Mouse (Mus musculus) MEL (cell line): ENCODE data around the gene Elp5. TPM values are rescaled to one million over a fixed set of nuclear protein-coding genes. Genes with fewer than 3 reads are reported as not detected.

Experiments
- DNase-seq: peaks from one replicate; pipeline ENCODE4 v3.0.0; 2011; ENCODE audit warnings: low read depth, low spot score
- H3K27ac ChIP-seq: 2 replicates; pipeline ENCODE4 v1.5.1; 2012; ENCODE audit warnings: low read depth, mild to moderate bottlenecking, control low read depth, low read length, moderate library complexity; ENCODE audit not compliant: control insufficient read depth
- H3K27me3 ChIP-seq, 2 experiments: fragments of 150-350 bp in 1 of 2; sonication (generic) in 1 of 2; 2 replicates each; pipeline ENCODE4 v1.6.1; 2012; ENCODE audit warnings: low read length in 2 of 2, mild to moderate bottlenecking in 2 of 2, improper control_type of control experiment in 1 of 2, moderate library complexity in 1 of 2; ENCODE audit not compliant: insufficient read depth in 2 of 2, control insufficient read depth in 1 of 2
- H3K36me3 ChIP-seq, 2 experiments: 2 replicates each; pipeline ENCODE4 v1.6.1; 2012 to 2014; ENCODE audit warnings: low read length in 2 of 2, improper control_type of control experiment in 1 of 2, inconsistent platforms in 1 of 2, mild to moderate bottlenecking in 1 of 2; ENCODE audit not compliant: insufficient read depth in 2 of 2, control insufficient read depth in 1 of 2
- H3K4me1 ChIP-seq, 2 experiments: fragments of 150-350 bp in 1 of 2; sonication (generic) in 1 of 2; 2 replicates each; pipeline ENCODE4 v1.6.1; 2012; ENCODE audit warnings: low read length in 2 of 2, improper control_type of control experiment in 1 of 2, mild to moderate bottlenecking in 1 of 2; ENCODE audit not compliant: insufficient read depth in 2 of 2, control insufficient read depth in 1 of 2
- H3K4me3 ChIP-seq, 2 experiments: fragments of 150-350 bp in 1 of 2; sonication (generic) in 1 of 2; 2 replicates each; pipeline ENCODE4 v1.5.1; 2012; ENCODE audit warnings: low read depth in 2 of 2, low read length in 2 of 2, mild to moderate bottlenecking in 2 of 2, moderate library complexity in 2 of 2, control low read depth in 1 of 2, improper control_type of control experiment in 1 of 2; ENCODE audit not compliant: control insufficient read depth in 1 of 2, insufficient read depth in 1 of 2
- H3K79me2 ChIP-seq: 2 replicates; pipeline ENCODE4 v1.6.1; 2012; ENCODE audit warnings: mild to moderate bottlenecking, low read length, moderate library complexity; ENCODE audit not compliant: control insufficient read depth, poor library complexity, insufficient read depth
- H3K9ac ChIP-seq: 2 replicates; pipeline ENCODE4 v1.6.1; 2012; ENCODE audit warnings: low read depth, mild to moderate bottlenecking, control low read depth, low read length, moderate library complexity; ENCODE audit not compliant: control insufficient read depth, poor library complexity, severe bottlenecking
- H3K9me3 ChIP-seq: fragments of 150-350 bp; sonication (generic); replicated peaks from 2 replicates; pipeline ENCODE4 v1.6.1; 2012; ENCODE audit warnings: mild to moderate bottlenecking, low read length, improper control_type of control experiment, moderate library complexity; ENCODE audit not compliant: insufficient read depth
- BHLHE40 ChIP-seq: IDR thresholded peaks from 2 replicates; pipeline ENCODE4 v1.6.1; 2012; ENCODE audit warnings: low read depth, mild to moderate bottlenecking, inconsistent platforms, low read length, improper control_type of control experiment, borderline replicate concordance
- CHD1 ChIP-seq: IDR thresholded peaks from 2 replicates; pipeline ENCODE4 v1.6.1; 2012; ENCODE audit warnings: low read depth, mild to moderate bottlenecking, inconsistent platforms, low read length, improper control_type of control experiment
- CHD2 ChIP-seq: IDR thresholded peaks from 2 replicates; pipeline ENCODE4 v1.6.1; 2011; ENCODE audit warnings: low read length, improper control_type of control experiment
- CTCF ChIP-seq, 3 experiments: IDR thresholded peaks in 2 of 3; conservative IDR thresholded peaks in 1 of 3; 2 replicates each; pipeline ENCODE4 v1.5.1; 2011 to 2012; ENCODE audit warnings: low read length in 3 of 3, low read depth in 2 of 3, mild to moderate bottlenecking in 2 of 3, improper control_type of control experiment in 1 of 3, inconsistent platforms in 1 of 3, mixed read lengths in 1 of 3, moderate library complexity in 1 of 3; ENCODE audit not compliant: control insufficient read depth in 1 of 3, insufficient read depth in 1 of 3, poor library complexity in 1 of 3, severe bottlenecking in 1 of 3
- ELF1 ChIP-seq: IDR thresholded peaks from 2 replicates; pipeline ENCODE4 v1.6.1; 2014; ENCODE audit warnings: low read depth, mild to moderate bottlenecking, inconsistent platforms, low read length, improper control_type of control experiment, moderate library complexity
- EP300 ChIP-seq, 2 experiments: IDR thresholded peaks; 2 replicates each; pipeline ENCODE4 v1.6.1; 2011; ENCODE audit warnings: improper control_type of control experiment in 2 of 2, low read length in 2 of 2, low read depth in 1 of 2, mild to moderate bottlenecking in 1 of 2
- ETS1 ChIP-seq: IDR thresholded peaks from 2 replicates; pipeline ENCODE4 v1.6.1; 2012; ENCODE audit warnings: low read depth, mild to moderate bottlenecking, inconsistent platforms, low read length, improper control_type of control experiment, moderate library complexity
- GABPA ChIP-seq: IDR thresholded peaks from 2 replicates; pipeline ENCODE4 v1.6.1; 2012; ENCODE audit warnings: low read depth, mild to moderate bottlenecking, inconsistent platforms, low read length, improper control_type of control experiment, moderate library complexity
- GATA1 ChIP-seq: IDR thresholded peaks from 2 replicates; pipeline ENCODE4 v1.6.1; 2011; ENCODE audit warnings: low read depth, low read length, improper control_type of control experiment
- HCFC1 ChIP-seq: IDR thresholded peaks from 2 replicates; pipeline ENCODE4 v1.6.1; 2012; ENCODE audit warnings: low read depth, mild to moderate bottlenecking, inconsistent platforms, low read length, improper control_type of control experiment, moderate library complexity
- JUND ChIP-seq: IDR thresholded peaks from 2 replicates; pipeline ENCODE4 v1.6.1; 2011; ENCODE audit warnings: low read depth, mild to moderate bottlenecking, improper control_type of control experiment, low read length
- KAT2A ChIP-seq: conservative IDR thresholded peaks from 2 replicates; pipeline ENCODE4 v1.6.1; 2012; ENCODE audit warnings: low read depth, low read length, improper control_type of control experiment, inconsistent platforms
- MAX ChIP-seq: IDR thresholded peaks from 2 replicates; pipeline ENCODE4 v1.6.1; 2011; ENCODE audit warnings: low read length, improper control_type of control experiment
- MAZ ChIP-seq: IDR thresholded peaks from 2 replicates; pipeline ENCODE4 v1.6.1; 2012; ENCODE audit warnings: low read depth, mild to moderate bottlenecking, inconsistent platforms, low read length, improper control_type of control experiment
- MXI1 ChIP-seq: IDR thresholded peaks from 2 replicates; pipeline ENCODE4 v1.6.1; 2011; ENCODE audit warnings: mild to moderate bottlenecking, low read depth, low read length, improper control_type of control experiment
- MYB ChIP-seq: IDR thresholded peaks from 2 replicates; pipeline ENCODE4 v1.6.1; 2011; ENCODE audit warnings: mild to moderate bottlenecking, low read depth, low read length, improper control_type of control experiment
- MYC ChIP-seq: IDR thresholded peaks from 2 replicates; pipeline ENCODE4 v1.6.1; 2011; ENCODE audit warnings: low read depth, mild to moderate bottlenecking, low read length, improper control_type of control experiment, moderate library complexity
- NELFE ChIP-seq: IDR thresholded peaks from 2 replicates; pipeline ENCODE4 v1.6.1; 2011; ENCODE audit warnings: low read depth, low read length, improper control_type of control experiment
- NRF1 ChIP-seq: IDR thresholded peaks from 2 replicates; pipeline ENCODE4 v1.6.1; 2014; ENCODE audit warnings: low read depth, mild to moderate bottlenecking, inconsistent platforms, low read length, improper control_type of control experiment, moderate library complexity; ENCODE audit not compliant: poor library complexity, insufficient read depth, severe bottlenecking
- POLR2A ChIP-seq, 2 experiments: IDR thresholded peaks; 2 replicates each; pipeline ENCODE4 v1.6.1; 2011 to 2012; ENCODE audit warnings: low read length in 2 of 2, mild to moderate bottlenecking in 2 of 2, control low read depth in 1 of 2, improper control_type of control experiment in 1 of 2, low read depth in 1 of 2, moderate library complexity in 1 of 2; ENCODE audit not compliant: control insufficient read depth in 1 of 2, insufficient read depth in 1 of 2, poor library complexity in 1 of 2
- POLR2AphosphoS2 ChIP-seq: IDR thresholded peaks from 2 replicates; pipeline ENCODE4 v1.6.1; 2011; ENCODE audit warnings: low read length, improper control_type of control experiment
- POLR2AphosphoS5 ChIP-seq: IDR thresholded peaks from 2 replicates; pipeline ENCODE4 v1.6.1; 2012; ENCODE audit warnings: low read depth, borderline replicate concordance, mild to moderate bottlenecking, inconsistent platforms, low read length, moderate library complexity, mixed read lengths
- RAD21 ChIP-seq: IDR thresholded peaks from 2 replicates; pipeline ENCODE4 v1.6.1; 2011; ENCODE audit warnings: mild to moderate bottlenecking, low read depth, low read length, improper control_type of control experiment
- SIN3A ChIP-seq: IDR thresholded peaks from 2 replicates; pipeline ENCODE4 v1.6.1; 2012; ENCODE audit warnings: low read length, improper control_type of control experiment, inconsistent platforms
- SMC3 ChIP-seq: IDR thresholded peaks from 2 replicates; pipeline ENCODE4 v1.6.1; 2011; ENCODE audit warnings: low read depth, low read length, improper control_type of control experiment
- TAL1 ChIP-seq: IDR thresholded peaks from 2 replicates; pipeline ENCODE4 v1.6.1; 2012; ENCODE audit warnings: mild to moderate bottlenecking, inconsistent platforms, low read length, moderate library complexity, mixed read lengths
- TBP ChIP-seq: IDR thresholded peaks from 2 replicates; pipeline ENCODE4 v1.8.0; 2011; ENCODE audit warnings: low read depth, low read length, improper control_type of control experiment
- TCF12 ChIP-seq: IDR thresholded peaks from 2 replicates; pipeline ENCODE4 v1.6.1; 2014; ENCODE audit warnings: low read depth, mild to moderate bottlenecking, inconsistent platforms, low read length, improper control_type of control experiment, moderate library complexity
- USF1 ChIP-seq: IDR thresholded peaks from 2 replicates; pipeline ENCODE4 v1.6.1; 2014; ENCODE audit warnings: low read depth, mild to moderate bottlenecking, inconsistent platforms, low read length, improper control_type of control experiment, moderate library complexity
- USF2 ChIP-seq, 2 experiments: IDR thresholded peaks; 2 replicates each; pipeline ENCODE4 v1.6.1; 2011 to 2012; ENCODE audit warnings: improper control_type of control experiment in 2 of 2, low read length in 2 of 2, borderline replicate concordance in 1 of 2, inconsistent platforms in 1 of 2, low read depth in 1 of 2, mild to moderate bottlenecking in 1 of 2; ENCODE audit not compliant: insufficient read depth in 1 of 2
- ZMIZ1 ChIP-seq: IDR thresholded peaks from 2 replicates; pipeline ENCODE4 v1.6.1; 2012; ENCODE audit warnings: low read depth, mild to moderate bottlenecking, inconsistent platforms, low read length, improper control_type of control experiment, moderate library complexity
- ZNF384 ChIP-seq: IDR thresholded peaks from 2 replicates; pipeline ENCODE4 v1.6.1; 2012; ENCODE audit warnings: low read depth, mild to moderate bottlenecking, inconsistent platforms, low read length, improper control_type of control experiment
- polyA plus RNA-seq, 2 experiments: library from polyadenylated mRNA; stranded (reverse) in 1 of 2; unstranded in 1 of 2; fragments of >175 nt in 1 of 2; fragments of >200 nt in 1 of 2; gene quantifications; 2 replicates each; pipeline versions ENCODE4 v1.2.1 to v1.2.4; 2012; ENCODE audit warnings: low replicate concordance in 2 of 2, low read depth in 1 of 2; ENCODE audit not compliant: insufficient read length in 2 of 2, insufficient read depth in 1 of 2, missing spikeins in 1 of 2
- total RNA-seq: library from RNA; depleted of rRNA; stranded (reverse); fragments of 300-350 nt; gene quantifications from 2 replicates; pipeline ENCODE4 v1.2.3, GENCODE M21; 2012

Elp5 gene
- total and polyA plus RNA-seq, 3 experiments, result 189 to 222 TPM; not detected in 1

- no peak for TF ChIP-seq POLR2AphosphoS2
Observed at GRCm38 (mm10) chr11:69991711-69992110, 9.4 kb upstream of the Elp5 start (continued).

- Histone ChIP-seq H3K4me3 (peak within 1 kb of the TSS; percentile 48 to 83), H3K36me3 (peaks cover 0 to 16% of the 10 kb centered on the region in 2 experiments; a peak in 2 of 4 replicates), H3K9ac (peak within 1 kb of the TSS; percentile 86), H3K4me1 (peaks cover 0 to 14% of the 10 kb centered on the region in 2 experiments; a peak in 2 of 4 replicates), H3K9me3 (no peaks in the 10 kb centered on the region), H3K27me3 (no peaks in the 10 kb centered on the region), H3K27ac (peak within 1 kb of the TSS; percentile 97), H3K79me2 (peaks cover 18% of the 10 kb centered on the region)
- peak; percentile 100 for DNase-seq
- TF ChIP-seq ELF1 (peak; percentile 73), POLR2AphosphoS5 (peak; percentile 80), ZMIZ1 (peak; percentile 80; the same call in 1 of the 2 replicates), NRF1 (no peak), CHD2 (peak; percentile 25; the same call in 1 of the 2 replicates), USF2 (IDR thresholded peaks at IDR 0.05; ENCODE audit: borderline replicate concordance in 1 of 2, insufficient read depth in 1 of 2, low read depth in 1 of 2, low read length in 2 of 2) (peak; percentile 83 to 97), EP300 (IDR thresholded peaks at IDR 0.05; ENCODE audit: low read depth in 1 of 2, low read length in 2 of 2) (peak in 1 of 2 experiments; percentile 54; a peak in 2 of 4 replicates), USF1 (peak; percentile 99), KAT2A (peak; percentile 88), MYC (peak; percentile 96), MXI1 (peak; percentile 94), MAX (peak; percentile 98), RAD21 (no peak), CTCF (IDR thresholded peaks at IDR 0.05 in 2 of 3, conservative IDR thresholded peaks at IDR 0.05 in 1 of 3; ENCODE audit: control insufficient read depth in 1 of 3, insufficient read depth in 1 of 3, low read depth in 2 of 3, low read length in 3 of 3, poor library complexity in 1 of 3, severe bottlenecking in 1 of 3) (0 out of 6 replicates have a peak, but pooled peaks of 1 of the 3 experiments have one; percentile 0), SIN3A (peak; percentile 99), GATA1 (peak; percentile 97), ETS1 (peak; percentile 81; the same call in 1 of the 2 replicates), GABPA (no peak), TCF12 (0 out of 2 replicates have a peak, but pooled peaks have one; percentile 47), NELFE (no peak; the same call in 1 of the 2 replicates), BHLHE40 (peak; percentile 95), MAZ (no peak), HCFC1 (peak; percentile 86), POLR2A (IDR thresholded peaks at IDR 0.05; ENCODE audit: control insufficient read depth in 1 of 2, insufficient read depth in 1 of 2, low read depth in 1 of 2, low read length in 2 of 2, poor library complexity in 1 of 2) (peak in 1 of 2 experiments; percentile 74; a peak in 2 of 4 replicates), SMC3 (no peak), ZNF384 (no peak), POLR2AphosphoS2 (peak; percentile 99), JUND (no peak), MYB (peak; percentile 37; the same call in 1 of the 2 replicates), TBP (peak; percentile 81), TAL1 (peak; percentile 23; the same call in 1 of the 2 replicates), CHD1 (no peak)
Observed at GRCm38 (mm10) chr11:69990850-69991691, 8.8 kb upstream of the Elp5 start, which contains the start of gene Gabarap. Gene Gabarap, plus strand, starts transcription at chr11:69991143.
